Mouse (Mus musculus) midbrain, embryonic 13.5 days (tissue): Measurements from ENCODE around the gene Med17. TPM values are rescaled to one million over a fixed set of nuclear protein-coding genes. Genes with fewer than 3 reads are reported as not detected.
A peak's percentile ranks its signal among the peaks of the same experiment; 100 is the strongest.

Source experiments
- ATAC-seq: fragments of 200-750 bp; cut with Nextera tagmentation; 2 replicates; pipeline ENCODE4 v1.8.0; 2017; ENCODE audit warnings: mild to moderate bottlenecking, moderate TSS enrichment, moderate library complexity
- H3K27ac ChIP-seq: fragments of 300-500 bp; sonication (generic); 2 replicates; pipeline ENCODE4 v1.5.1; 2015; ENCODE audit warnings: inconsistent platforms, mild to moderate bottlenecking, moderate library complexity
- H3K27me3 ChIP-seq: fragments of 300-500 bp; sonication (generic); 2 replicates; pipeline ENCODE4 v1.6.1; 2015; ENCODE audit warnings: mild to moderate bottlenecking, inconsistent platforms
- H3K36me3 ChIP-seq: fragments of 300-500 bp; sonication (generic); 2 replicates; pipeline ENCODE4 v1.6.1; 2015; ENCODE audit warnings: mild to moderate bottlenecking, inconsistent platforms
- H3K4me1 ChIP-seq: fragments of 300-500 bp; sonication (generic); replicated peaks from 2 replicates; pipeline ENCODE4 v1.6.1; 2015; ENCODE audit warnings: inconsistent platforms
- H3K4me2 ChIP-seq: fragments of 300-500 bp; sonication (generic); replicated peaks from 2 replicates; pipeline ENCODE4 v1.6.1; 2015; ENCODE audit warnings: moderate library complexity, mild to moderate bottlenecking, inconsistent platforms
- H3K4me3 ChIP-seq: fragments of 300-500 bp; sonication (generic); replicated peaks from 2 replicates; pipeline ENCODE4 v1.5.1; 2015; ENCODE audit warnings: mild to moderate bottlenecking, inconsistent platforms
- H3K9ac ChIP-seq: fragments of 300-500 bp; sonication (generic); replicated peaks from 2 replicates; pipeline ENCODE4 v1.6.1; 2015; ENCODE audit warnings: mild to moderate bottlenecking, inconsistent platforms
- H3K9me3 ChIP-seq: fragments of 300-500 bp; sonication (generic); 2 replicates; pipeline ENCODE4 v1.6.1; 2016; ENCODE audit warnings: mild to moderate bottlenecking, inconsistent platforms
- WGBS: fragments of 180-500 bp; shearing (Covaris S2); methylation state at CpG from one replicate; pipeline ENCODE4 v1.1.7; 2015; 5-methylcytosine and 5-hydroxymethylcytosine counted together
- polyA plus RNA-seq: library from polyadenylated mRNA; unstranded; fragments of >200 nt; fragmentation: Nextera tagmentation; extraction: Ambion mirVana; gene quantifications from 2 replicates; pipeline ENCODE4 v1.2.1, GENCODE M21; 2015

Gene Med17
- polyA plus RNA-seq, 1 experiment from 2014 or later: 38.5 TPM

DNA sequence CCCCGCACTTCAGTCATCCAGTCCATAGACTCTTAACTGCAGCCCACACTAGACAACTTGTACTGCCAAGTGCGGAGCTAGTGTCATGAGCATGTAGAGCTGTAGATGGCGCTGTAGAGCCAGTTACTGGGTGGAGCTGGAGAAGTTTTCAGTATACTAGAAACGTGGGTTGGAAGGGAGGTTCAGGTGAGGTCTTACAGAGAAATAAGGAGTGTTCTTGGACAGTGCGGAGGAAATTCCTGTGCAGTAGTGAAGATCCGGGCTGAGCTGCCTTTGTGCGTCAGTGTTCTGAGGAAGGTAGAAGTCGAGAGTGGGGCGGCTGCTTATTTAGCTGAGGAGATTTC, 38.2 kb downstream of the Med17 start:
- no peak for ATAC-seq
- Histone ChIP-seq H3K4me3 (no peak overlapping the region), H3K4me1 (peaks cover 18% of the 10 kb centered on the region), H3K36me3 (no peaks in the 10 kb centered on the region), H3K27ac (no peak overlapping the region), H3K4me2 (no peak overlapping the region), H3K9me3 (no peaks in the 10 kb centered on the region), H3K27me3 (0 out of 2 replicates have a peak, but pooled peaks cover 8% of the 10 kb centered on the region), H3K9ac (no peak overlapping the region)
- WGBS: 50% methylated on average over 9 of the region's 9 CpGs

- no peak overlapping the region for H3K4me2 ChIP-seq
- H3K4me3 ChIP-seq: no peak overlapping the region
- H3K36me3 ChIP-seq: no peaks in the 10 kb centered on the region
- no peak overlapping the region for H3K9ac ChIP-seq
- 77% methylated on average over 6 of the region's 6 CpGs for WGBS
- 0 out of 2 replicates have a peak, but pooled peaks cover 8% of the 10 kb centered on the region for H3K27me3 ChIP-seq
- no peaks in the 10 kb centered on the region for H3K9me3 ChIP-seq
- ATAC-seq: no peak
- no peak overlapping the region for H3K27ac ChIP-seq
- peaks cover 18% of the 10 kb centered on the region for H3K4me1 ChIP-seq
These were observed 38.7 kb downstream of the Med17 start for GRCm38 (mm10) chr9:15240863-15241595.

GRCm38 (mm10) chr9:15240006-15240405, 39.7 kb downstream of the Med17 start:
- Histone ChIP-seq H3K27me3 (0 out of 2 replicates have a peak, but pooled peaks cover 8% of the 10 kb centered on the region), H3K9ac (no peak overlapping the region), H3K4me3 (no peak overlapping the region), H3K27ac (no peak overlapping the region), H3K4me2 (peak overlapping the region; percentile 74), H3K9me3 (no peaks in the 10 kb centered on the region), H3K4me1 (peaks cover 18% of the 10 kb centered on the region), H3K36me3 (no peaks in the 10 kb centered on the region)
- ATAC-seq: no peak
- 93% methylated on average over 6 of the region's 6 CpGs for WGBS

DNA sequence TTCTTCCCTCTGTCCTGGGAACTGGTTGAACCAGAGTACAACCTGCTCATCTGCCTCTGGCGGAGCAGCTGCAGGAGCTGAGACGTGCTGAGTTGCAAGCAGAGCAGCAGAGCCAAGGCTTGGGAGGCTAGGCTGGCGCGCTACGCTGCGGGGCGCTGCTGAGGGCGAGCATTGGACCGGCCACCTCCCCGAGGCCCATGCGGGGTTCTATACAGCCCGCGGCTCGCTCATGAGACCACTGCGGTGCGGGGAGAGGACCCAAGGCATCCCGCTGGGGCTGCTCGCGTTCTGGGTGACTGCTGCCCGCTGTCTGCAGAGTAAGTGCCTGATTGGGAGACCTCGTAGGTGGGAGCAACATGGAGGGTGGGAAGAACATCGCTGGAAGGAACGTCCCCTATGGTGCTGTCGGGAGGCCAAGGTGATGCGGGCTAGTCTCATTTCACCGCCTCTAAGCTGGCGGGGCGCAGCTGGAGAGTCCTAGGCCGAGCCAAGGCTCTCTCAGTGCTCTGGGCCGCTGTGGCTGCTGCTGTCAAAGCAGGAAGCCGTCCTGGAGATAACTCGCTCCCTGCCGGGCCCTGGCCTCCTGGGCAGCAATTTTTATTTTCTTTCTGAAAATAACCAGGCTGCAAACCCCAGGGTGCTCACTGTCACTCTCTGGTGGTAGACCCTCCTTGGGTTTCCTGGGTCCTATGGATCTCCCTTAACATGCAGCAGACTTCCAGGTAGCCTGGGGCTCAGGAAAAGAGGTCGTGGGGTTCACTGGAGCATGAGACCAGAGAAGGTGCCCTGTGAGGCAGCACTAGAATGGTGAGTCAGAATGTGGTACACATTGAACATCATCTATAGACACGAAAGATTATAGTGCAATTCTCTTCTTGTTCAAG, 40.4 kb downstream of the Med17 start, which contains the start of gene Vstm5:
TSS of gene Vstm5 (plus strand) at position 4 of the 884 bp plus-strand sequence.
- Histone ChIP-seq H3K4me2 (peak within 1 kb of the TSS; percentile 74), H3K4me1 (peaks cover 18% of the 10 kb centered on the region), H3K9ac (peak within 1 kb of the TSS; percentile 74), H3K9me3 (no peaks in the 10 kb centered on the region), H3K27ac (peak within 1 kb of the TSS; percentile 67), H3K4me3 (peak within 1 kb of the TSS; percentile 52), H3K36me3 (no peaks in the 10 kb centered on the region), H3K27me3 (0 out of 2 replicates have a peak, but pooled peaks cover 8% of the 10 kb centered on the region)
- ATAC-seq: peak; percentile 97
- 5% methylated on average over 35 of the region's 35 CpGs for WGBS

DNA sequence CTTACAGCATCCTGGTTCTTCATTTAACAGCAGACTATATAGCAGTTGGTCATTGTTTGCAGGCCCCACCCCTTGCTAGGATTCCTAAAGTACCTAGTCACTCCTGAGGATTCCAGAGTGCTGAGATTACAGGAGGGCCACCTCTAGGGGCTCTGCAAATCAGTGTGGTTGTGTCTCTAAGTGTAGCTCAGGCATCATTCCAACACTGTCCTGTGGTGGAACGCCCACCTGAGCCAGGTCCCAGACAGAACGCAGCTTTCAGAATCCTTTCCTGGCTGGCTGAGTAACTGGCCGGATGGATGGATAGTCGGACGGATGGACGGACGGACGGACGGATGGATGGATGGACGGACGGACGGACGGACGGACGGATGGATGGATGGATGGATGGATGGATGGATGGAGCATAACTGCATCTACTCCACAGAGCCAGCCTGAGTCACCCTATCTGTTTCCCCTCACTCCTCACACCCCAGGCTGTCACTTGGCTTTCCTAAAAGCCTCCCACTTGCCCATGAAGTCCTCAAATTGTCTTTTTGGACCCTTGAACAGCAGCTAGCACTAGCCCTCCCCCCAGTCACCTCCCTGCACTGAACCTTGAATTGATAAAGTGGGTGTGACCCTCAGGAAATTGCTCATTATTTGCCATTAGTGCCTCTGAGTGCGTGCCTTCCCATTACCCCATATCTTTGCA, 41.3 kb downstream of the Med17 start:
- 0 out of 2 replicates have a peak, but pooled peaks cover 8% of the 10 kb centered on the region for H3K27me3 ChIP-seq
- H3K4me2 ChIP-seq: peak overlapping the region; percentile 74
- WGBS: 80% methylated on average over 16 of the region's 16 CpGs
- H3K27ac ChIP-seq: peak overlapping the region; percentile 67; the same call in 1 of the 2 replicates
- peak overlapping the region; percentile 74 for H3K9ac ChIP-seq
- peak overlapping the region; percentile 52 for H3K4me3 ChIP-seq
- no peak; the same call in 1 of the 2 replicates for ATAC-seq
- H3K4me1 ChIP-seq: peaks cover 18% of the 10 kb centered on the region
- H3K9me3 ChIP-seq: no peaks in the 10 kb centered on the region
- H3K36me3 ChIP-seq: no peaks in the 10 kb centered on the region

GRCm38 (mm10) chr9:15237516-15238296, 42.0 kb downstream of the Med17 start:
- no peak overlapping the region for H3K4me2 ChIP-seq
- no peak for ATAC-seq
- no peaks in the 10 kb centered on the region for H3K36me3 ChIP-seq
- H3K4me3 ChIP-seq: no peak overlapping the region
- 0 out of 2 replicates have a peak, but pooled peaks cover 8% of the 10 kb centered on the region for H3K27me3 ChIP-seq
- WGBS: 50% methylated on average over 14 of the region's 14 CpGs
- no peaks in the 10 kb centered on the region for H3K9me3 ChIP-seq
- H3K27ac ChIP-seq: no peak overlapping the region
- H3K9ac ChIP-seq: no peak overlapping the region
- peaks cover 18% of the 10 kb centered on the region for H3K4me1 ChIP-seq

GRCm38 (mm10) chr9:15235986-15236385, 43.7 kb downstream of the Med17 start:
- H3K9me3 ChIP-seq: 0 out of 2 replicates have a peak, but pooled peaks cover 3% of the 10 kb centered on the region
- WGBS: 75% methylated on average over 3 of the region's 3 CpGs
- H3K9ac ChIP-seq: no peak overlapping the region
- no peak overlapping the region for H3K4me2 ChIP-seq
- H3K4me1 ChIP-seq: peaks cover 18% of the 10 kb centered on the region
- H3K4me3 ChIP-seq: no peak overlapping the region
- 0 out of 2 replicates have a peak, but pooled peaks cover 8% of the 10 kb centered on the region for H3K27me3 ChIP-seq
- no peak for ATAC-seq
- no peaks in the 10 kb centered on the region for H3K36me3 ChIP-seq
- no peak overlapping the region for H3K27ac ChIP-seq

- no peak for ATAC-seq
- Histone ChIP-seq H3K9me3 (0 out of 2 replicates have a peak, but pooled peaks cover 3% of the 10 kb centered on the region), H3K4me2 (no peak overlapping the region), H3K36me3 (no peaks in the 10 kb centered on the region), H3K4me3 (no peak overlapping the region), H3K27ac (no peak overlapping the region), H3K9ac (no peak overlapping the region), H3K27me3 (0 out of 2 replicates have a peak, but pooled peaks cover 5% of the 10 kb centered on the region), H3K4me1 (peaks cover 4% of the 10 kb centered on the region)
- WGBS: 88% methylated on average over 1 of the region's 1 CpGs
These were observed 46.1 kb downstream of the Med17 start for GRCm38 (mm10) chr9:15233604-15234003.

DNA sequence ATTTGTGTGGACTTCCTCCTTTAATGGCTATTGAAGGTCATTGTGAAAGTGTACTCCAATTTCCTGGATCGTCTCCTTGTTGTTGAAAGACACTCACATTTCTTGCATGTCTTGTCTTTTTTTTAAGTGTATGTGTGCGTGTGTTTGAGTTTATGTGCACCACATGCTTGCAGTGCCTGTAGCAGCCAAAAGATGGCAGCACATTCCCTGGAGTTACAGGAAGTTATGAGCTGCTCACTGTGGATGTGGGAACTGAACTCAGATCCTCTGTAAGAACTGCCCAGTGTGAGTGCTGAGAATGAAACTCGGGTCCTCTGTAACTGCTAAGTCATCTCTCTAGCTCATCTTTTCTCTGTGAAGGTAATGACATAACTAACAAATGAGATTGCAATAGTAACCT, 47.3 kb downstream of the Med17 start:
- no peak overlapping the region for H3K4me2 ChIP-seq
- 85% methylated on average over 3 of the region's 3 CpGs for WGBS
- no peaks in the 10 kb centered on the region for H3K4me1 ChIP-seq
- no peak overlapping the region for H3K27ac ChIP-seq
- H3K9me3 ChIP-seq: 0 out of 2 replicates have a peak, but pooled peaks cover 3% of the 10 kb centered on the region
- H3K36me3 ChIP-seq: no peaks in the 10 kb centered on the region
- ATAC-seq: no peak
- no peak overlapping the region for H3K9ac ChIP-seq
- H3K27me3 ChIP-seq: 0 out of 2 replicates have a peak, but pooled peaks cover 1% of the 10 kb centered on the region
- H3K4me3 ChIP-seq: no peak overlapping the region

DNA sequence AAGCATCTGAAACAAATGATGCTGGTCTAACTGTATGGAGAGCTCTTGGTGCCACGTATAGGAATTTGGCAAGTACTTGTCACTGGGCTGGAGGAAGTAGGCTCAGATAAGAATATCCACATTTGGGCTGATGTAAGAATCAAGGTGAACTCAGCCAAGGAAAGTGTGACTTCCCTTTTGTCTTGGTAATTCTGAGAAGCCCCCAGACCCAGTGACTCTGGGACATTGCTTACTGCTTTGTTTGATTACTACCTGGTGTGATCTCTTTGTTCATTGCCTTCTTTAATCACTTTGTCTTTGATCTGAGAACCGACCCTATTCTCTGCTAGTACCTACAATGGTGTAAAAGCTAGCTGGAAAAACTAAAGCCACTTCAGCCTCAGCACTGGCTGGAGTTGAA, 54.8 kb downstream of the Med17 start:
- H3K27me3 ChIP-seq: no peaks in the 10 kb centered on the region
- no peaks in the 10 kb centered on the region for H3K4me1 ChIP-seq
- H3K4me3 ChIP-seq: no peak overlapping the region
- peaks cover 6% of the 10 kb centered on the region; the same call in 1 of the 2 replicates for H3K9me3 ChIP-seq
- no peak overlapping the region for H3K4me2 ChIP-seq
- no peak overlapping the region for H3K27ac ChIP-seq
- no peak overlapping the region for H3K9ac ChIP-seq
- 53% methylated on average over 2 of the region's 2 CpGs for WGBS
- H3K36me3 ChIP-seq: no peaks in the 10 kb centered on the region
- ATAC-seq: no peak

GRCm38 (mm10) chr9:15213695-15214094, 66.0 kb downstream of the Med17 start:
- 70% methylated on average over 1 of the region's 1 CpGs for WGBS
- no peak overlapping the region for H3K9ac ChIP-seq
- no peak for ATAC-seq

More at GRCm38 (mm10) chr9:15213695-15214094, 66.0 kb downstream of the Med17 start:
- Histone ChIP-seq H3K4me3 (no peak overlapping the region), H3K27ac (no peak overlapping the region), H3K4me2 (no peak overlapping the region), H3K4me1 (no peaks in the 10 kb centered on the region), H3K36me3 (no peaks in the 10 kb centered on the region), H3K9me3 (no peaks in the 10 kb centered on the region), H3K27me3 (no peaks in the 10 kb centered on the region)
